Mouse (Mus musculus): ENCODE results near the gene Col4a3bp.

Gene Col4a3bp

DNA sequence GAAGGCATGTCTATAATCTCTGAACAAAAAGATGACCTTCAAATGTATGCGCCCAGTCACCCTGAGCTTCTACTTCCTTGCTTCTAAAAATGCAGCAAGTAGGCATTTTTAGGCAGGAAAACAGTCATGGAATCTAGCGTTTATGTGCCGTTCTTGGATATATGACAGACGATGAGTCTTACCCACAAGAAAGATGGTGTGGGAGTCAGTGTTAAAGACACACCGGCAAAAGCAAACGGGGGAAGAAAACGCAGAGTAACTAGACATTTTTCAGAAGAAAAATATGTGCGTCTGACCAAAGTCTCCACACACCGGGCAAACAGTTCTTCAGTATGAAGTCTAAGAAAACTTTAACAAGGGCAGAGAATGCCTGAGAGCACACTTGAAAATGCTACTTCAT lies 144.8 kb downstream of the Col4a3bp start:
- no peak for DNase-seq (ENCODE audit: low read depth in 1 of 2, low spot score in 2 of 2)

All from monocyte, adult 2 months (primary cell).